Mouse (Mus musculus) right cerebral cortex, postnatal 14 days (tissue): ENCODE measurements around the gene Tuba1a.
"Not testable (repeated sequence)": the region's sequence is repeated elsewhere in the genome, so short reads cannot be mapped to it uniquely, and the experiment has no call there.

Source experiments
- DNase-seq: peaks from one replicate; pipeline ENCODE4 v3.0.0; 2022

Gene Tuba1a

DNA sequence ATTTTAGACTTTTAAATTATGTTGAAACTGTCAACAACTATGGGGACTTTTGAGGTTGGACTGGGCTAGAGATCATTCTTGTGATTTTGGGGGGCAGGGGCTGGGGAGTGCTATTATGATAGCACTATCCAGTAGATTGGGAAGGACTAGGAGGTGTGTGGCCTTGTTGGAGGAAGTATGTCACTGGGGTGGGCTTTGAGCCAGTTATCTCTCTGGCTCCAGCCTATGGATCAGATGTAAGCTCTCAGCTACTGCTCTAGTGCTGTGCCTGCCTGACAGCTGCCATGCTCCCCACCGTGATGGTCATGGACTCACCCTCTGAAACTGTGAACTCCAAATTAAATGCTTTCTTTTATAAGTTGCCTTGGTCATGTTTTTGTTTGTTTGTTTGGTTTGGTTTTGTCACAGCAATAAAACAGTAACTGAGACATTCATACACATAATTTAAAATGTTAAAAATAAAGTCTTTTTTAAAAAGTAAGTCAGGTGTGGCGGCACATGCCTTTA lies 30.4 kb downstream of the Tuba1a start:
- no peak for DNase-seq

DNA sequence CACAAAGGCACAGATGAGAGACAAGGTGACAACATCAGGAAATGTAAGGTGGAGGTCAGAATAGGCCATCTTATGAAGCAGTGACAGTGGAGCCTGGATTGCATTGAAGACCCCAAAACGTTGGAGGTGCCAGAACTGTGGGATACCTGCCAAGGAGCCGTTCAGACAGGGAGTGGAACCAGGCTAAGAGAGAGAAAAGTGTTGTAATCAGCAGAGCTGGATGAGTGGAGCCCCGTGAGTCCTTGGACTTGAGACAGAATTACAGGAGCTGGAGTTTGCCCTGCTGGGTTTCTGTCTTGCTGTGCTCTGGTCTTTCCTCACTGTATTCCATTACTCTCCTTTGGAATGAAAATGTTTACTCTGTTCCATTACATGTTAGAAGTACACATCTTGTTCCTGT lies 30.9 kb downstream of the Tuba1a start:
- DNase-seq, result no peak

GRCm38 (mm10) chr15:98921510-98921909 lies 32.0 kb downstream of the Tuba1a start:
- no peak for DNase-seq

- not testable (repeated sequence) for DNase-seq
These were observed 35.0 kb downstream of the Tuba1a start for GRCm38 (mm10) chr15:98918499-98918895.

- DNase-seq, result peak; percentile 98
These were observed 35.7 kb downstream of the Tuba1a start, which contains the start of gene Lmbr1l for GRCm38 (mm10) chr15:98917538-98918498. Gene Lmbr1l, minus strand, starts transcription at chr15:98918231.

DNA sequence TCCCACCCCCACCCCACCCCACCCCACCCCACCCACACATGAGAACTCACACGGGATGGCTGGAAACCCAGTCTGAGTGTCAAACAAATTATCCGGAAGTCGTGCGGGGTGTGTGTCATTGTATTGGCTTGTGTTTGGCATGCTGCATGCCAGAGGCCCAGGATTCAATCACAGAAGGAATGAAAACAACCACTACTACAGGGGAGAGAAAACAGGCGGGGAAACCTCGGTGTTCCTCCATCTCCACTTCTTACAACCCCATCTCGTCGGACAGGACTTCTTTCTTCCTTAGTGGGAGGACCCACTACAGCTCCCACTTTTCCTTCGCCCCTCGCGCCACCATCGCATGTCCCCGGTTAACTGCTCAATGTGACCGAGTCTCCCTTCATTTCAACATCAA lies 36.4 kb downstream of the Tuba1a start:
- DNase-seq, result no peak

DNA sequence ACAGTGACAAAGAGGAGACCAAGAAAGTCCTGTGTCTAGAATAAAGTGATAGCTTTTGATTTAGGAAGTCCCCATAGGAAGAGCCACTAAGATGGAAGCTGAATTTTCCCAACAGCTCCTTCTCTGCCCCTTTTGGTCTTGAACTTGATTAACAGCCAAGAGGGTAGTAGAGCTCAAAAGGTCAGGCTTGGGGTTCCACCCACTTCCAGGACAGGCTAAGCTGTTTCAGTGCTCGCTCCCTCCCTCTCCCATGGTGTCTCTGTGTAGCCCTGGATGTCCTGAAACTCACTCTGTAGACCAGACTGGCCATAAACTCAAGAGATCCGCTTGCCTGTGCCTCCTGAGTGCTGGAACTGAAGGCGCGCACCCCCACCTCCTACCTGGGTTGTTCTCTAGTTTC lies 37.5 kb downstream of the Tuba1a start:
- no peak for DNase-seq

GRCm38 (mm10) chr15:98914903-98915302 lies 38.6 kb downstream of the Tuba1a start:
- no peak for DNase-seq

GRCm38 (mm10) chr15:98904692-98905091 lies 48.8 kb downstream of the Tuba1a start:
- no peak for DNase-seq

- no peak for DNase-seq
These were observed 50.9 kb downstream of the Tuba1a start for GRCm38 (mm10) chr15:98902600-98902999.

GRCm38 (mm10) chr15:98901530-98901929 lies 52.0 kb downstream of the Tuba1a start:
- DNase-seq, result no peak
